Mouse (Mus musculus): ENCODE results near the gene Stat5b. TPM values are rescaled to one million over a fixed set of nuclear protein-coding genes. Genes with fewer than 3 reads are reported as not detected.

The Stat5b gene
- total and polyA plus RNA-seq, 2 experiments from 2014 or later = 23.3 to 48.2 TPM

DNA sequence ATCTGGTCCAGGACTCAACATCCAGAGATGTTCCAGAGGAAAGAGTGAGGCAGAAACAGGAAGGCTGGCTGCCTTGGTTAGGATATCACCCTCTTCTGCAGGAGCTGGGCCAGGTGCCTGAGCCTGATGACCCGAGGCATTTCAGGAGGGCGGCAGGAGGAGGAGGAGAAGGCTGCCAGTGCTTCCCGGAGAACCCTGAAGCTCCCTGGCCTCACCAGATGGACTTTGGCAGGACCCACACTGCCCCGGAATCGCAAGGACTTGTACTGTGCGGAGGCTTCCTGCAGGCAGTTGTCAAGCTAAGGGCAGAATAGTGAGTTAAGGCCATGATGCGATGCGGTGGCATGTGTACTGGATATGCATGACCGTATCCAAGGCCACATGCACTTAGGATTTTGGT lies 83.8 kb downstream of the Stat5b start:
- Histone ChIP-seq H3K4me1 (ENCODE audit: control insufficient read depth, insufficient read depth) (peaks cover 6% of the 10 kb centered on the region), H3K4me3 (ENCODE audit: low read depth, low read length) (no peak overlapping the region), H3K36me3 (replicated peaks; ENCODE audit: control insufficient read depth, insufficient read depth, low read length) (peaks cover 4% of the 10 kb centered on the region; the same call in 1 of the 2 replicates), H3K4me2 (ENCODE audit: low read depth, low read length) (no peak overlapping the region), H3K27ac (ENCODE audit: low read depth) (no peak overlapping the region), H3K9me3 (replicated peaks; ENCODE audit: control insufficient read depth, low read length) (no peaks in the 10 kb centered on the region), H3K9ac (replicated peaks; ENCODE audit: low read depth, low read length) (no peak overlapping the region), H3K27me3 (ENCODE audit: control insufficient read depth, insufficient read depth, low read length) (peaks cover 10% of the 10 kb centered on the region; the same call in 1 of the 2 replicates)
- WGBS = 84% methylated on average over 9 of the region's 9 CpGs
- no peak for ATAC-seq (ENCODE audit: insufficient read depth, low read depth)
- TF ChIP-seq CTCF (IDR thresholded peaks at IDR 0.05; ENCODE audit: low read depth) = no peak
- no peak for TF ChIP-seq EP300 (IDR thresholded peaks at IDR 0.05; ENCODE audit: low read depth)
- DNase-seq (ENCODE audit: low spot score) = no peak

DNA sequence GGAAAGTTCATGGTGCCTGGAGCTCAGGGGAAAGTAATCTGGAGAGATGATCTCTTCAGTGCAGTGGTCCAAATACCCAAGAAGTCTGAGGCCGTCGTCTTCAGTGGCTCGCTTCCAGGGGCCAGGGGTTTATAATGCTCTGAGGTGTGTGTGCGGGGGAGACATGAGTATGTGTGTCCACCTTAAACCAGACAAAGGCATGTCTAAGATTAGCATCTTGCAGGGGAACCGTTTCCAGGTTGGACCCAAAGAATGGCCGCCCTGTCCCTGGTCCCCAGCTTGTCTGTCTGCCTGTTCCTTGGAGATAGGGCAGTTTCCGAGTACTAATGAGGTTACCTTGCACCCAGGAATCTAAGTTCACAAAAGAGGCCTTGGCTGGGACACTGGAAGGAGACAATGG lies 87.7 kb downstream of the Stat5b start, which contains the start of gene Hcrt:
Hcrt (minus strand) TSS at position 101 of the 400 bp plus-strand sequence.
- Histone ChIP-seq H3K4me3 (ENCODE audit: low read depth, low read length) (peak within 1 kb of the TSS; percentile 44), H3K9me3 (replicated peaks; ENCODE audit: control insufficient read depth, low read length) (no peaks in the 10 kb centered on the region), H3K9ac (replicated peaks; ENCODE audit: low read depth, low read length) (no peak within 1 kb of the TSS), H3K27ac (ENCODE audit: low read depth) (no peak within 1 kb of the TSS), H3K36me3 (replicated peaks; ENCODE audit: control insufficient read depth, insufficient read depth, low read length) (peaks cover 4% of the 10 kb centered on the region; the same call in 1 of the 2 replicates), H3K4me1 (ENCODE audit: control insufficient read depth, insufficient read depth) (0 out of 2 replicates have a peak, but pooled peaks cover 5% of the 10 kb centered on the region), H3K27me3 (ENCODE audit: control insufficient read depth, insufficient read depth, low read length) (peaks cover 37% of the 10 kb centered on the region), H3K4me2 (ENCODE audit: low read depth, low read length) (peak within 1 kb of the TSS; percentile 65)
- ATAC-seq (ENCODE audit: insufficient read depth, low read depth) = no peak
- 81% methylated on average over 7 of the region's 7 CpGs for WGBS
- TF ChIP-seq EP300 (IDR thresholded peaks at IDR 0.05; ENCODE audit: low read depth) = no peak
- no peak for TF ChIP-seq CTCF (IDR thresholded peaks at IDR 0.05; ENCODE audit: low read depth)
- no peak for DNase-seq (ENCODE audit: low spot score)

DNA sequence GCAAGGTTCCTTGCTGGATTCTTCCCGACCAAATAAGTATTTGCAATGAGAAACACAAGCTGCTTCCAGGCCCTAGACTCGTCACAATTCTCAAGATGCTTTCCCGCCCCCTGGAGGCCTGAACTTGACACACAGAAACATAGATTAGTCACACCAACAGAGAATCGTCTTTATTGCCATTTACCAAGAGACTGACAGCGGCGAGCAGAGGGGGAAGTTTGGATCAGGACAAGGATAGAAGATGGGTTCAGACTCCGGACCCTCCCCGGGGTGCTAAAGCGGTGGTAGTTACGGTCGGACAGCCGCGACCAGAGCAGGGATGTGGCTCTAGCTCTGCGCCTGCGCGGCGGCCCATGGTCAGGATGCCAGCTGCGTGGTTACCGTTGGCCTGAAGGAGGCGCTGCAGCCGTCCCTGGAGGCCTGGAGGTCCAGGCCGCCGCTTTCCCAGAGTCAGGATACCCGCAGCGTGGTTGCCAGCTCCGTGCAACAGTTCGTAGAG lies 88.9 kb downstream of the Stat5b start:
- Histone ChIP-seq H3K36me3 (replicated peaks; ENCODE audit: control insufficient read depth, insufficient read depth, low read length) (peaks cover 3% of the 10 kb centered on the region; the same call in 1 of the 2 replicates), H3K27me3 (ENCODE audit: control insufficient read depth, insufficient read depth, low read length) (peaks cover 38% of the 10 kb centered on the region), H3K4me3 (ENCODE audit: low read depth, low read length) (peak overlapping the region; percentile 44), H3K9ac (replicated peaks; ENCODE audit: low read depth, low read length) (no peak overlapping the region), H3K9me3 (replicated peaks; ENCODE audit: control insufficient read depth, low read length) (no peaks in the 10 kb centered on the region), H3K4me1 (ENCODE audit: control insufficient read depth, insufficient read depth) (0 out of 2 replicates have a peak, but pooled peaks cover 5% of the 10 kb centered on the region), H3K4me2 (ENCODE audit: low read depth, low read length) (peak overlapping the region; percentile 65), H3K27ac (ENCODE audit: low read depth) (no peak overlapping the region)
- WGBS = under 1% methylated on average over 26 of the region's 27 CpGs
- TF ChIP-seq CTCF (IDR thresholded peaks at IDR 0.05; ENCODE audit: low read depth) = peak; percentile 71
- TF ChIP-seq EP300 (IDR thresholded peaks at IDR 0.05; ENCODE audit: low read depth) = no peak
- ATAC-seq (ENCODE audit: insufficient read depth, low read depth) (peak; percentile 84), DNase-seq (ENCODE audit: low spot score) (peak; percentile 75)

DNA sequence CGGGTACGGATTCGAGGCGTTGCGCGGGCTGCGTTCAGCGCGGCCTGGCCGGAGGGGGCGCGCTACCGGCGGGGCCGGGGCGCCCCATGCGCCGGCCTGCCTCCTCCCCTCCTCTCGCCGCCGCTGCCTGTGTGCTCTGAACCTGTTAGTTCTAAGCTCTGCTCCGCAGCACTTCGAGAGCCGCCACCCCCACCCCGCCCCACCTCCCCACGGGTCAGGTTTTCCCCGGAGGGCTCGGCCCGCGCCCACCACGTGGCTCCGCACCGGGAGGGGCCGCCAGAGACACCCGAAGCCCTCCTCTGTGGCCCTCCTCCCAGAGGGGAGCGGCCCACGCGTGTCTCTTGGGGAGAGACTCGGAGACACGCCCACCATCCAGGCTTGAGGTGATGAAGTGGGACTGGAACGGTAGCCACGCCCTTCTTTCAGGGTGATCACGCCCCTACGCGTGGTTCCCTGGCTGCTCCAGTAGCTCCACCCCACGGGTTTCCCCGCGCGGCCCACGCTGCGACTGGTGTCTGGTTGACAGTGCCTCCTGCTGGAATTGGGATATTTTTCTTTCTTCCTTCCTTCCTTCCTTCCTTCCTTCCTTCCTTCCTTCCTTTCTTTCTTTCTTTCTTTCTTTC lies 90.8 kb downstream of the Stat5b start, which contains the start of gene Kcnh4:
Kcnh4 (minus strand) TSS at position 332 of the 623 bp plus-strand sequence.
- DNase-seq (ENCODE audit: low spot score) = no peak
- Histone ChIP-seq H3K4me1 (ENCODE audit: control insufficient read depth, insufficient read depth) (0 out of 2 replicates have a peak, but pooled peaks cover 5% of the 10 kb centered on the region), H3K9ac (replicated peaks; ENCODE audit: low read depth, low read length) (no peak within 1 kb of the TSS), H3K4me3 (ENCODE audit: low read depth, low read length) (0 out of 2 replicates have a peak within 1 kb of the TSS, but pooled peaks have one; percentile 0), H3K36me3 (replicated peaks; ENCODE audit: control insufficient read depth, insufficient read depth, low read length) (no peaks in the 10 kb centered on the region), H3K4me2 (ENCODE audit: low read depth, low read length) (peak within 1 kb of the TSS; percentile 10; the same call in 1 of the 2 replicates), H3K27me3 (ENCODE audit: control insufficient read depth, insufficient read depth, low read length) (peaks cover 45% of the 10 kb centered on the region), H3K27ac (ENCODE audit: low read depth) (no peak within 1 kb of the TSS), H3K9me3 (replicated peaks; ENCODE audit: control insufficient read depth, low read length) (no peaks in the 10 kb centered on the region)
- TF ChIP-seq CTCF (IDR thresholded peaks at IDR 0.05; ENCODE audit: low read depth) (no peak), EP300 (IDR thresholded peaks at IDR 0.05; ENCODE audit: low read depth) (no peak)
- WGBS = 2% methylated on average over 50 of the region's 51 CpGs
- no peak for ATAC-seq (ENCODE audit: insufficient read depth, low read depth)

DNA sequence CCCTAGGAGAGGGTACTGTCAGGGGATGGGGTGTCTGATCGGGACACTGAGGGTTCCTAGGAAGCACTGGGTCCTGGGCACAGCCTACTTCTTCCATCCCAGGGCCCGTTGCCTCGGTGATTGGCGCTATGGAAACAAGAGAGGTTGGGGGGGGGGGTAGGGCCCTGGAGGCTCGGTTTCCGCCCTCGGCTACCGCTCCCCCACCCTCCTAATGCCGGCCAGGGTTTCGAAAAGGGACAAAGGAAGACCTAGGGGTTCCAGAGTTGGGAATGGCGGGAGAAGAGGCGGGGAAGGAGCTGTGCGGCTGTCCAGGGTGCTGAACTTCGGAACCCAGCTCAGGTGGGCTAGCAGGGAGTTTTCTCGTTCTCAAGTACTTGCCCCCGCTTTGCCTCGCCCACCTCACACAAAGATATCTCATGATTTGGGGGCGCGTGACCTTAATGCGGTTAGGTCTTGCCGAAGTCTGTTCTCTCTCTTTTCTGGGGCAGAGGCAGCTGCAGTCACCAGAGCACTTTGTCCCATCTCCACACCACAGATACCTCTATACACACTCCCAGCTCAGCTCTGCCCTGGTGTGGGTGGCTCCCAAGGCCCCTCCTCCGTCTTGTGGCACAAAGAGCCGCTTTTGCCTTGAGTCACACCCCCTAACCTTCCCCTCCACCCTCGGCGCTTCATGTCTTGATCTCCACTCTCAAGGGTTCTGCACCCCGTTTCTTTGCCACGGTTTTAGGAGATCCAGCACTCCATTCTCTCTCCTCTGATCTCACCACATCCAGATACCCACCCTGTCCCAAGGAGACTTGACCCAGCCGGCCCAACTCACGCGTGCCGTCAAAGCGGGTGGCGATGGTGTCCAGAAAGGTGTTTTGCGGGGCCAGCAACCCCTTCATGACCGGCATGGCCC lies 91.6 kb downstream of the Stat5b start:
- H3K9ac ChIP-seq (replicated peaks; ENCODE audit: low read depth, low read length) = no peak overlapping the region

More for the DNA sequence above, 91.6 kb downstream of the Stat5b start:
- ATAC-seq (ENCODE audit: insufficient read depth, low read depth) (no peak), DNase-seq (ENCODE audit: low spot score) (no peak)
- Histone ChIP-seq H3K36me3 (replicated peaks; ENCODE audit: control insufficient read depth, insufficient read depth, low read length) (no peaks in the 10 kb centered on the region), H3K4me3 (ENCODE audit: low read depth, low read length) (0 out of 2 replicates have a peak overlapping the region, but pooled peaks have one; percentile 0), H3K4me1 (ENCODE audit: control insufficient read depth, insufficient read depth) (0 out of 2 replicates have a peak, but pooled peaks cover 5% of the 10 kb centered on the region), H3K4me2 (ENCODE audit: low read depth, low read length) (peak overlapping the region; percentile 10; the same call in 1 of the 2 replicates), H3K27ac (ENCODE audit: low read depth) (no peak overlapping the region), H3K9me3 (replicated peaks; ENCODE audit: control insufficient read depth, low read length) (no peaks in the 10 kb centered on the region), H3K27me3 (ENCODE audit: control insufficient read depth, insufficient read depth, low read length) (peaks cover 45% of the 10 kb centered on the region)
- TF ChIP-seq EP300 (IDR thresholded peaks at IDR 0.05; ENCODE audit: low read depth) (no peak), CTCF (IDR thresholded peaks at IDR 0.05; ENCODE audit: low read depth) (no peak)
- WGBS = 3% methylated on average over 35 of the region's 35 CpGs
